Mouse (Mus musculus) forebrain, postnatal 0 days (tissue): ENCODE measurements around the gene Wdr11. TPM values are rescaled to one million over a fixed set of nuclear protein-coding genes. Genes with fewer than 3 reads are reported as not detected.

Experiments
- ATAC-seq: fragments of 200-750 bp; cut with Nextera tagmentation; 2 replicates; pipeline ENCODE4 v1.8.0; 2017; ENCODE audit warnings: mild to moderate bottlenecking, moderate library complexity
- DNase-seq: peaks from one replicate; pipeline ENCODE4 v3.0.0-alpha.2; 2015
- H3K27ac ChIP-seq: fragments of 300-500 bp; sonication (generic); 2 replicates; pipeline ENCODE4 v1.5.1; 2014; ENCODE audit warnings: low read depth, mild to moderate bottlenecking, antibody characterized with exemption, low read length, moderate library complexity, mixed read lengths
- H3K27me3 ChIP-seq: fragments of 300-500 bp; sonication (generic); 2 replicates; pipeline ENCODE4 v1.6.1; 2014; ENCODE audit warnings: mild to moderate bottlenecking, low read length, mixed read lengths; ENCODE audit not compliant: insufficient read depth
- H3K36me3 ChIP-seq: fragments of 300-500 bp; sonication (generic); 2 replicates; pipeline ENCODE4 v1.6.1; 2014; ENCODE audit warnings: mild to moderate bottlenecking, moderate library complexity; ENCODE audit not compliant: insufficient read depth
- H3K4me1 ChIP-seq: fragments of 300-500 bp; sonication (generic); 2 replicates; pipeline ENCODE4 v1.6.1; 2014; ENCODE audit warnings: antibody characterized with exemption; ENCODE audit not compliant: insufficient read depth
- H3K4me2 ChIP-seq: fragments of 300-500 bp; sonication (generic); 2 replicates; pipeline ENCODE4 v1.6.1; 2014; ENCODE audit warnings: low read depth, mild to moderate bottlenecking, moderate library complexity
- H3K4me3 ChIP-seq: fragments of 300-500 bp; sonication (generic); 2 replicates; pipeline ENCODE4 v1.5.1; 2014; ENCODE audit warnings: low read depth, low read length, mixed read lengths
- H3K9ac ChIP-seq: fragments of 300-500 bp; sonication (generic); 2 replicates; pipeline ENCODE4 v1.6.1; 2014; ENCODE audit warnings: mild to moderate bottlenecking
- H3K9me3 ChIP-seq: fragments of 300-500 bp; sonication (generic); 2 replicates; pipeline ENCODE4 v1.6.1; 2016; ENCODE audit warnings: low read length
- CTCF ChIP-seq: sonication (generic); IDR thresholded peaks from 2 replicates; pipeline ENCODE4 v1.5.1; 2016; ENCODE audit warnings: antibody characterized with exemption, control low read depth, low read depth
- WGBS: fragments of 180-500 bp; shearing (Covaris S2); extraction: QIAGEN DNeasy Blood & Tissue Kit; methylation state at CpG from one replicate; pipeline ENCODE4 v1.1.7; 2014; 5-methylcytosine and 5-hydroxymethylcytosine counted together
- polyA plus RNA-seq: library from polyadenylated mRNA; unstranded; fragments of >200 nt; fragmentation: Nextera tagmentation; extraction: Ambion mirVana; gene quantifications from 2 replicates; pipeline ENCODE4 v1.2.1, GENCODE M21; 2015
- total RNA-seq: library from RNA; depleted of rRNA; stranded (reverse); fragments of >200 nt; gene quantifications from 2 replicates; pipeline ENCODE4 v1.2.3, GENCODE M21; 2014

Gene Wdr11
- total and polyA plus RNA-seq, 2 experiments from 2014 or later: 29.5 to 42.6 TPM

DNA sequence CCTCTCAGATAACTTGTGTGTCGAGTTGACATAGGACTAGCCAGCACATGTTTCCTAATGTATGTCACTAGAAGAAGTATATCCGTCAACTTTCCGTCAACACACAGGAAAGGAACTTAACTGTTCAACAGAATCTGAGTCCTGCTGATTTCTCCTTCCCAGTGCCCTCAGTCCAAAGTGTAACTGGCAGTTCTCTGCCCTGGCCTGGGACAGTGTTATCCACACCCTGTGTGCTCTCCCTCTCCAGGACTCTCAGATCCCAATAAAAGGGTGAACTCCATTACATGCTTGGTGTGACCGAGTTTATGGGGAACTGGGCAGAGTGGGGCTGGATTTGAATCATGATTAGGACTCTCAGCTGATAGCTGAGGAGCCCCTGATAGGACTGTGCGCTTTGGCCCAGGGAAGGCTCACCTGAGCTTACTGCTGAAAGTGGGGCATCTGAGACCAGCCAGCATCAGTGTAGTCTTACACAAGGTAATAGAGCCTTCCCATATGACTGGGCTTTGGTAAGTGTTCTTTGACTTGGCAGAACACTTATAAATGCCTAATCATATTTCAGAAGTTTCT, 46.3 kb downstream of the Wdr11 start:
- Histone ChIP-seq H3K4me2 (no peak overlapping the region), H3K36me3 (peaks cover 22% of the 10 kb centered on the region), H3K4me3 (no peak overlapping the region), H3K27me3 (no peaks in the 10 kb centered on the region), H3K27ac (no peak overlapping the region), H3K9ac (no peak overlapping the region), H3K4me1 (no peaks in the 10 kb centered on the region), H3K9me3 (no peaks in the 10 kb centered on the region)
- DNase-seq (no peak), ATAC-seq (no peak)
- 89% methylated on average over 5 of the region's 5 CpGs for WGBS
- TF ChIP-seq CTCF: no peak

DNA sequence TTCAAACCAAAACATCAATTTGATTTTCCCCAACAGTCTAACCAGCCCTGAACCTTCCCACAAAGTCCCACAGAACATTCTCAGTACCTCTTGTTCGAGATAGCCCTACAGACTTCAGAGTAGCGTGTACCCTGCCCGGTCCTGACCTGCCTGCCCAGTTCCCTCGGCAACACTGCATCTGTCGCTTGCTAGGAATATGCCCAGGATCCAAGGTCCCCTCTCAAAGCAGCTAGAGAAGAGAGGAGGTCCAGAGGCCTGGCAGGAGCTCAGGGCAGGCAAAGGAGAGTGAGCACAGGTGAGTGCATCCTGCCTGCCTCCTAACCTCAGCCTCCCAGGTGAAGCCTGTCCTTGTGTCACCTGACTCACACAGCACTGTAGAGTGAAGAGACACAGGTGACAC, 47.3 kb downstream of the Wdr11 start:
- no peak overlapping the region for H3K27ac ChIP-seq
- no peak overlapping the region for H3K4me2 ChIP-seq
- no peaks in the 10 kb centered on the region for H3K9me3 ChIP-seq
- no peaks in the 10 kb centered on the region for H3K4me1 ChIP-seq
- H3K9ac ChIP-seq: no peak overlapping the region
- DNase-seq (no peak), ATAC-seq (no peak)
- H3K4me3 ChIP-seq: no peak overlapping the region
- WGBS: 91% methylated on average over 5 of the region's 5 CpGs
- TF ChIP-seq CTCF: no peak
- no peaks in the 10 kb centered on the region for H3K27me3 ChIP-seq
- H3K36me3 ChIP-seq: peaks cover 17% of the 10 kb centered on the region

DNA sequence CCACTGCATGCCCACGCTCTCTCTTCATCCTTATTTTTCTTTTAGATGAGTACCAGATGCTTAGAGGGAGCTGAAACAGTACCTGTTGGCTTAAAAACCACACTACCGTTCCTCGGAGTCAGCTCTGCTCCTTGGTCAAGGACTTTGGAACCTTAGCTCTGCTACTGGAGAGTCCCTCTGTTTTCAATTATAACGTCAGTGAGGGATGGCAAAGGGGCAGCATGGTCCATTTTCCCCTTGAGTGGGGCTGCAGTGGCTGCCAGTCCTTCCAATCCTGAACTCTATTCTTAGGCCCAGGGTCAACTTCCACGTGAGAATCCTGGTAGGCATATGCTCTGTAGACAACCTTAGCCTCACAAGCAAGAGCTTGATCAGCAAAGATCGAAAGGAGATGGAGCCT, 48.2 kb downstream of the Wdr11 start:
- Histone ChIP-seq H3K9ac (no peak overlapping the region), H3K36me3 (peaks cover 11% of the 10 kb centered on the region), H3K9me3 (no peaks in the 10 kb centered on the region), H3K27me3 (no peaks in the 10 kb centered on the region), H3K4me1 (no peaks in the 10 kb centered on the region), H3K4me2 (no peak overlapping the region), H3K27ac (no peak overlapping the region), H3K4me3 (no peak overlapping the region)
- ATAC-seq (no peak), DNase-seq (no peak)
- WGBS: 88% methylated on average over 6 of the region's 6 CpGs
- TF ChIP-seq CTCF: no peak

DNA sequence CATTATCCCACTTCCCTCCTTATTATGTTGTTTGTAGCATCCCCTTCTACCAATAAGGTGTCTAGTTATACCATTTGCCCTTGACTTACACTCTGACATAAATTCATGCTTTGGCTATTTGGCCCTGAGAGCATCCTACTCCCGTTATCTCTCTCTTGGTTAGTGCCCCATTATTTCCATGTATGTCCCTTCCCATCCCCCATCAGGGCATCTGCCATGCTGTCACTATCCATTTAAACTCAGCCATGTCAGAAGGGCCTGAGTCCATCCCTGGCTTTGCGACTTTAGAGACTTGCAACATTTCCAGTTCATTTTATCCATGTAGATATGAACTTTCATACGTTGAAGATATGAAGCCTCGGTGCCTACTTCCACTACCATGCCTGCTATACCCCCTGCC, 51.6 kb downstream of the Wdr11 start:
- DNase-seq: no peak
- 93% methylated on average over 4 of the region's 4 CpGs for WGBS
- Histone ChIP-seq H3K36me3 (no peaks in the 10 kb centered on the region), H3K4me3 (no peak overlapping the region), H3K9me3 (no peaks in the 10 kb centered on the region), H3K27me3 (no peaks in the 10 kb centered on the region), H3K4me1 (no peaks in the 10 kb centered on the region), H3K9ac (no peak overlapping the region), H3K27ac (no peak overlapping the region), H3K4me2 (no peak overlapping the region)
- no peak for ATAC-seq
- TF ChIP-seq CTCF: no peak

DNA sequence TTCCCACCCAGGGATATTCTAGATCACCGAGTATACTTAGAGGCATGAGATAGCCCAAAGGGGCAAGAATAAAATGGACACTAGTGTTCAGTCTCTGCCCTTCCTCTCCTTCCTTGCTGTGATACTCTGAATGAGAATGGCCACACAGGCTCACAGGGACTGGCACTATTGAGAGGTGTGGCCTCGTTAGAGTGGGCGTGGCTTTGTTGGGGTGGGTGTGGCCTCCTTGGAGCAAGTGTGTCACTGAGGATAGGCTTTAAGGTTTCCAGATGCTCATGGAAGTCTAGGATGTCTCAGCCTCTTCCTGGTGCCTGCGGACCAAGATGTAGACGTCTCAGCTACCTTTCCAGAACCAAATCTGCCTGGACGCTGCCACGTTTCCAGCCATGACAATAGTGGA, 56.1 kb downstream of the Wdr11 start:
- no peak for TF ChIP-seq CTCF
- no peak overlapping the region for H3K4me3 ChIP-seq
- no peaks in the 10 kb centered on the region for H3K9me3 ChIP-seq
- no peak for ATAC-seq
- H3K36me3 ChIP-seq: no peaks in the 10 kb centered on the region
- DNase-seq: no peak
- 76% methylated on average over 7 of the region's 7 CpGs for WGBS
- H3K9ac ChIP-seq: no peak overlapping the region
- no peaks in the 10 kb centered on the region for H3K4me1 ChIP-seq
- H3K27ac ChIP-seq: no peak overlapping the region
- no peaks in the 10 kb centered on the region for H3K27me3 ChIP-seq
- H3K4me2 ChIP-seq: no peak overlapping the region

DNA sequence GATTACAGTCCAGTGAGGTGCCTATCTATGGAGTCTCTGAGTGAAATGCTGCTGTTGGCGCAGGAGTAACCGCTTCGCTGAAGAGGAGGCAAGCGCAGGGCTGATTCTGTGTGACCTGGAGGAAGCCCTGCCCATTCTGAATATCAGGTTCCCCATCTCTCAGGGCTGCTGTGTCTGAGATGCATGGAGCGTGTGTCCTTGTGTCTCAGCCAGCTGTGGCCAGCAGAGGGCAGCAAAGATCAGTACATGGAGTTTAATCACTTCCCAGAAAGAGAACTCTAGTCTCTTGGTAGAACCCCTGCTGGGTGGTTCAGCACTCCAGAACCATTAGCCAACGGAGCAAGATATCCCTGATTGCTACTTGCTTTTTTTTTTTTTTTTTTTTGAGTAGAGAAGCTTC, 57.3 kb downstream of the Wdr11 start:
- peak; percentile 69 for ATAC-seq
- peak; percentile 94 for DNase-seq
- Histone ChIP-seq H3K36me3 (no peaks in the 10 kb centered on the region), H3K9me3 (no peaks in the 10 kb centered on the region), H3K27ac (no peak overlapping the region), H3K9ac (no peak overlapping the region), H3K4me2 (no peak overlapping the region), H3K4me3 (no peak overlapping the region), H3K27me3 (no peaks in the 10 kb centered on the region), H3K4me1 (peaks cover 2% of the 10 kb centered on the region; the same call in 1 of the 2 replicates)
- 7% methylated on average over 6 of the region's 6 CpGs for WGBS
- TF ChIP-seq CTCF: peak; percentile 97

DNA sequence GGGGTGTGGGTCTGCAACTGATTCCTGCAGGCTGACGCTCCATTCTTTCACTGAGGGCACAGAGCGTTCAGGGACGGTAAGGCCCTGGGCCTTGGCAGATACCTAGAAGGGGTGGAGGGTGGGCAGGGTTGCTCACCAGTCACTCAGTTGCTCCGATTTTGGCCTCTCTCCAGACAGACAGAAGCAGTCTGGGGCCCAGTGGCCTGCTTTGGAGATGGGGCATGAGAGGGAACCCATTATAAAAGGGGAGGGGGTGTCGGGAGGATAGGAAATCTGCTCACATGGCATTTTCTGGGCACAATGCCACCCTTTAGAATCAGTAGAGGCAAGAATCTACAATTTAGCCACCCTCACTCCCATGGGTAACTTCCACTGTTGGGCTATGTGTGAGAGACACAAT, 59.1 kb downstream of the Wdr11 start:
- H3K9me3 ChIP-seq: no peaks in the 10 kb centered on the region
- no peaks in the 10 kb centered on the region for H3K27me3 ChIP-seq
- ATAC-seq: no peak
- H3K36me3 ChIP-seq: no peaks in the 10 kb centered on the region
- no peak for TF ChIP-seq CTCF
- H3K9ac ChIP-seq: no peak overlapping the region
- no peak overlapping the region for H3K27ac ChIP-seq
- no peak overlapping the region for H3K4me3 ChIP-seq
- no peak overlapping the region for H3K4me2 ChIP-seq
- WGBS: 36% methylated on average over 5 of the region's 5 CpGs
- DNase-seq: peak; percentile 62
- peaks cover 11% of the 10 kb centered on the region; the same call in 1 of the 2 replicates for H3K4me1 ChIP-seq

DNA sequence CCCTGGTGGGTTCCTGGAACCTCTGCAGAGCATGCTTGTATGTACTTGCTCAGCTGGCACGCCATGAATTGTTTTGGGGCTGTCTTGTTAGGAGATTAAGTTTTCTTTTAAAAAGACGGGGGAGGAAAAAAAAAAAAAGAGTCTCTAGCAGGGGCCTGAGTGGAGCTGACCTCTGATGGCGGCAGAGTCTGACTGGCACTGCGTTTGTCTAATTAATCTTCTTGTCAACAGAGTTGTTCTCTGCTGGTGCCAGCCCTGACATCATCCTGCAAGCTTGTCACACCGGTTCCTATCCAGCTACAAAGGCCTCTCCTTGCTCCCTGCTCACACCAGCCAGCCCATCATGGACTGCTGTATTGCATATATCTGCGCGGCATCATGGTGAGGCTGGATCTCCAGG, 60.1 kb downstream of the Wdr11 start:
- no peak for ATAC-seq
- H3K4me1 ChIP-seq: peaks cover 12% of the 10 kb centered on the region; the same call in 1 of the 2 replicates
- H3K27me3 ChIP-seq: no peaks in the 10 kb centered on the region
- H3K4me3 ChIP-seq: no peak overlapping the region
- no peak for DNase-seq
- TF ChIP-seq CTCF: no peak
- H3K9ac ChIP-seq: no peak overlapping the region
- H3K4me2 ChIP-seq: no peak overlapping the region
- no peak overlapping the region for H3K27ac ChIP-seq
- 22% methylated on average over 7 of the region's 7 CpGs for WGBS
- no peaks in the 10 kb centered on the region for H3K9me3 ChIP-seq
- H3K36me3 ChIP-seq: no peaks in the 10 kb centered on the region
